Mouse (Mus musculus): ENCODE results near the gene Glb1l. TPM values are rescaled to one million over a fixed set of nuclear protein-coding genes. Genes with fewer than 3 reads are reported as not detected.

Glb1l gene
- polyA plus RNA-seq (2017; shearing (Covaris generic)), result 14.3 TPM

GRCm38 (mm10) chr1:75210136-75211087, at the start of gene Glb1l, which contains the start of gene Stk16:
Glb1l (minus strand) TSS chr1:75210813.
Stk16 (plus strand) TSS chr1:75210838.

GRCm38 (mm10) chr1:75236117-75237050, 25.8 kb upstream of the Glb1l start, which contains the start of gene Dnajb2:
Dnajb2 (plus strand) TSS chr1:75236406.

GRCm38 (mm10) chr1:75231664-75232152, 21.1 kb upstream of the Glb1l start, which contains the start of gene A630095N17Rik:
A630095N17Rik (minus strand) TSS chr1:75232102.

GRCm38 (mm10) chr1:75219531-75219930, 8.9 kb upstream of the Glb1l start, which contains the start of gene Tuba4a:
Tuba4a (minus strand) TSS chr1:75219865.

GRCm38 (mm10) chr1:75191622-75192402, 18.8 kb downstream of the Glb1l start, which contains the start of the genes Ankzf1 and Atg9a:
Ankzf1 (plus strand) TSS chr1:75192151.
Atg9a (minus strand) TSS chr1:75192196.

GRCm38 (mm10) chr1:75180105-75180590, 30.5 kb downstream of the Glb1l start, which contains the start of gene Abcb6:
Abcb6 (minus strand) TSS chr1:75180392.

GRCm38 (mm10) chr1:75168472-75169464, 41.8 kb downstream of the Glb1l start, which contains the start of gene Zfand2b:
Zfand2b (plus strand) TSS chr1:75168646.

Other genes starting within 250 kb of the Glb1l start
- gene Nhej1, start 85.6 kb downstream of the Glb1l start, polyA plus RNA-seq (2017; shearing (Covaris generic)), result 9.5 TPM
- gene Slc23a3, start 76.9 kb downstream of the Glb1l start, polyA plus RNA-seq (2017; shearing (Covaris generic)), result 0.35 TPM
- 173 TPM for gene Cnppd1, start 68.1 kb downstream of the Glb1l start, polyA plus RNA-seq (2017; shearing (Covaris generic))
- 17.2 TPM for gene Retreg2, start 68.0 kb downstream of the Glb1l start, polyA plus RNA-seq (2017; shearing (Covaris generic))
- gene Zfand2b, start 42.2 kb downstream of the Glb1l start, polyA plus RNA-seq (2017; shearing (Covaris generic)), result 70.6 TPM
- 4.2 TPM for gene Abcb6, start 30.4 kb downstream of the Glb1l start, polyA plus RNA-seq (2017; shearing (Covaris generic))
- gene Ankzf1, start 18.7 kb downstream of the Glb1l start, polyA plus RNA-seq (2017; shearing (Covaris generic)), result 49.8 TPM
- 25.5 TPM for gene Atg9a, start 18.6 kb downstream of the Glb1l start, polyA plus RNA-seq (2017; shearing (Covaris generic))
- 115 TPM for gene Stk16, start within 50 bp of the Glb1l start, polyA plus RNA-seq (2017; shearing (Covaris generic))
- gene Tuba4a, start 9.1 kb upstream of the Glb1l start, polyA plus RNA-seq (2017; shearing (Covaris generic)), result 349 TPM
- not detected for gene A630095N17Rik, start 21.3 kb upstream of the Glb1l start, polyA plus RNA-seq (2017; shearing (Covaris generic))
- 36.8 TPM for gene Dnajb2, start 25.6 kb upstream of the Glb1l start, polyA plus RNA-seq (2017; shearing (Covaris generic))
- 0.15 TPM for gene Ptprn, start 53.7 kb upstream of the Glb1l start, polyA plus RNA-seq (2017; shearing (Covaris generic))
- gene Resp18, start 67.6 kb upstream of the Glb1l start, polyA plus RNA-seq (2017; shearing (Covaris generic)), result not detected
- 79.7 TPM for gene Dnpep, start 107.2 kb upstream of the Glb1l start, polyA plus RNA-seq (2017; shearing (Covaris generic))
- 0.12 TPM for gene Des, start 149.5 kb upstream of the Glb1l start, polyA plus RNA-seq (2017; shearing (Covaris generic))
- gene Speg, start 164.5 kb upstream of the Glb1l start, polyA plus RNA-seq (2017; shearing (Covaris generic)), result 0.40 TPM
- gene Gmppa, start 225.1 kb upstream of the Glb1l start, polyA plus RNA-seq (2017; shearing (Covaris generic)), result 87.7 TPM
- not detected for gene Asic4, start 239.6 kb upstream of the Glb1l start, polyA plus RNA-seq (2017; shearing (Covaris generic))